Mouse (Mus musculus) heart, embryonic 15.5 days (tissue): ENCODE measurements around the gene Pdzrn4. TPM values are rescaled to one million over a fixed set of nuclear protein-coding genes. Genes with fewer than 3 reads are reported as not detected.

ENCODE experiments used
- ATAC-seq: fragments of 200-750 bp; cut with Nextera tagmentation; replicated peaks from 2 replicates; pipeline ENCODE4 v1.8.0; 2017; ENCODE audit warnings: low read depth, moderate TSS enrichment; ENCODE audit not compliant: insufficient number of reproducible peaks, insufficient read depth, low FRiP score
- H3K27ac ChIP-seq: fragments of 300-500 bp; sonication (generic); 2 replicates; pipeline ENCODE4 v1.5.1; 2015; ENCODE audit warnings: mild to moderate bottlenecking, inconsistent platforms
- H3K27me3 ChIP-seq: fragments of 300-500 bp; sonication (generic); 2 replicates; pipeline ENCODE4 v1.6.1; 2015; ENCODE audit warnings: inconsistent platforms
- H3K36me3 ChIP-seq: fragments of 300-500 bp; sonication (generic); 2 replicates; pipeline ENCODE4 v1.6.1; 2015; ENCODE audit warnings: mild to moderate bottlenecking, inconsistent platforms
- H3K4me1 ChIP-seq: fragments of 300-500 bp; sonication (generic); replicated peaks from 2 replicates; pipeline ENCODE4 v1.6.1; 2015; ENCODE audit warnings: inconsistent platforms
- H3K4me2 ChIP-seq: fragments of 300-500 bp; sonication (generic); 2 replicates; pipeline ENCODE4 v1.6.1; 2015; ENCODE audit warnings: inconsistent platforms, mild to moderate bottlenecking, moderate library complexity
- H3K4me3 ChIP-seq: fragments of 300-500 bp; sonication (generic); 2 replicates; pipeline ENCODE4 v1.5.1; 2015; ENCODE audit warnings: mild to moderate bottlenecking, inconsistent platforms
- H3K9ac ChIP-seq: fragments of 300-500 bp; sonication (generic); 2 replicates; pipeline ENCODE4 v1.6.1; 2015; ENCODE audit warnings: mild to moderate bottlenecking, inconsistent platforms
- H3K9me3 ChIP-seq: fragments of 300-500 bp; sonication (generic); replicated peaks from 2 replicates; pipeline ENCODE4 v1.6.1; 2016; ENCODE audit warnings: inconsistent platforms
- WGBS: fragments of 180-500 bp; shearing (Covaris S2); methylation state at CpG from one replicate; pipeline ENCODE4 v1.1.7; 2015; ENCODE audit warnings: mixed read lengths; 5-methylcytosine and 5-hydroxymethylcytosine counted together
- polyA plus RNA-seq: library from polyadenylated mRNA; unstranded; fragments of >200 nt; fragmentation: Nextera tagmentation; extraction: Ambion mirVana; gene quantifications from 2 replicates; pipeline ENCODE4 v1.2.1, GENCODE M21; 2015

Gene Pdzrn4
- polyA plus RNA-seq, 1 experiment from 2014 or later = 1.0 TPM

GRCm38 (mm10) chr15:92587431-92587830, 190.8 kb downstream of the Pdzrn4 start:
- no peak for ATAC-seq
- H3K4me2 ChIP-seq = no peak overlapping the region
- H3K27me3 ChIP-seq = no peaks in the 10 kb centered on the region
- no peak overlapping the region for H3K4me3 ChIP-seq
- H3K4me1 ChIP-seq = no peaks in the 10 kb centered on the region
- no peak overlapping the region for H3K9ac ChIP-seq
- H3K9me3 ChIP-seq = no peaks in the 10 kb centered on the region
- WGBS = 72% methylated on average over 1 of the region's 1 CpGs
- H3K36me3 ChIP-seq = no peaks in the 10 kb centered on the region
- H3K27ac ChIP-seq = no peak overlapping the region

GRCm38 (mm10) chr15:92594721-92595120, 198.0 kb downstream of the Pdzrn4 start:
- Histone ChIP-seq H3K9me3 (no peaks in the 10 kb centered on the region), H3K27ac (no peak overlapping the region), H3K9ac (no peak overlapping the region), H3K4me2 (no peak overlapping the region), H3K27me3 (no peaks in the 10 kb centered on the region), H3K36me3 (no peaks in the 10 kb centered on the region), H3K4me3 (no peak overlapping the region), H3K4me1 (peaks cover 12% of the 10 kb centered on the region)
- no peak for ATAC-seq
- WGBS = 16% methylated on average over 2 of the region's 2 CpGs

- Histone ChIP-seq H3K36me3 (no peaks in the 10 kb centered on the region), H3K27ac (no peak overlapping the region), H3K4me1 (peaks cover 12% of the 10 kb centered on the region), H3K4me3 (peak overlapping the region; percentile 45), H3K27me3 (no peaks in the 10 kb centered on the region), H3K4me2 (peak overlapping the region; percentile 75), H3K9me3 (no peaks in the 10 kb centered on the region), H3K9ac (peak overlapping the region; percentile 41)
- 2% methylated on average over 20 of the region's 20 CpGs for WGBS
- no peak for ATAC-seq
Observed at GRCm38 (mm10) chr15:92597011-92597780, 200.5 kb downstream of the Pdzrn4 start.

- Histone ChIP-seq H3K9ac (0 out of 2 replicates have a peak overlapping the region, but pooled peaks have one; percentile 6), H3K27ac (no peak overlapping the region), H3K27me3 (no peaks in the 10 kb centered on the region), H3K36me3 (no peaks in the 10 kb centered on the region), H3K4me2 (peak overlapping the region; percentile 66), H3K9me3 (no peaks in the 10 kb centered on the region), H3K4me1 (peaks cover 12% of the 10 kb centered on the region), H3K4me3 (peak overlapping the region; percentile 38)
- ATAC-seq = no peak
- 3% methylated on average over 18 of the region's 18 CpGs for WGBS
Observed at GRCm38 (mm10) chr15:92598380-92599295, 202.0 kb downstream of the Pdzrn4 start.

DNA sequence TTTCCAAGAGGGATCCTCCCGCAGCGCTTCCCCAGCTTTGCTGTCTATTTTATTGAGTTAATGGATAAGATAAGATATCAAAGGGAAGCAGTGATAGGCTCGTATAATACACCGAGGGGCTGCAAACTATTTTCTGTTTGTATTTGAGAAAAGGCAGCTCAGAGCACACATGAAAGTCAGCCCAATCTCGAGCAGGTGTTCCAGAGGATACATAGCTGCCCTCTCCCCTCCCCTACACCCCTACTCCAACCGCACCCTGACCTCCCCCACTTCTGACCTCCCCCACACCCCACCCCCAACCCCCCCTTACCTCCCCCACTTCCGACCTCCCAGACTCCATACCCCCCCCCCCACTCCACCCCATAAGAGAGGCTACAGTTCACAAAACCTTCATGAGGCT, 202.7 kb downstream of the Pdzrn4 start:
- Histone ChIP-seq H3K27ac (no peak overlapping the region), H3K4me2 (peak overlapping the region; percentile 66), H3K9me3 (no peaks in the 10 kb centered on the region), H3K36me3 (no peaks in the 10 kb centered on the region), H3K9ac (0 out of 2 replicates have a peak overlapping the region, but pooled peaks have one; percentile 6), H3K27me3 (no peaks in the 10 kb centered on the region), H3K4me1 (peaks cover 12% of the 10 kb centered on the region), H3K4me3 (peak overlapping the region; percentile 38; the same call in 1 of the 2 replicates)
- ATAC-seq = no peak
- WGBS = 5% methylated on average over 7 of the region's 7 CpGs

- H3K27me3 ChIP-seq = no peaks in the 10 kb centered on the region
- no peak overlapping the region for H3K9ac ChIP-seq
- no peak overlapping the region for H3K27ac ChIP-seq
- H3K9me3 ChIP-seq = no peaks in the 10 kb centered on the region
- no peak for ATAC-seq
- H3K4me1 ChIP-seq = no peaks in the 10 kb centered on the region
- H3K4me2 ChIP-seq = no peak overlapping the region
- H3K36me3 ChIP-seq = no peaks in the 10 kb centered on the region
- 75% methylated on average over 3 of the region's 3 CpGs for WGBS
- no peak overlapping the region for H3K4me3 ChIP-seq
Observed at GRCm38 (mm10) chr15:92610866-92611265, 214.2 kb downstream of the Pdzrn4 start.

DNA sequence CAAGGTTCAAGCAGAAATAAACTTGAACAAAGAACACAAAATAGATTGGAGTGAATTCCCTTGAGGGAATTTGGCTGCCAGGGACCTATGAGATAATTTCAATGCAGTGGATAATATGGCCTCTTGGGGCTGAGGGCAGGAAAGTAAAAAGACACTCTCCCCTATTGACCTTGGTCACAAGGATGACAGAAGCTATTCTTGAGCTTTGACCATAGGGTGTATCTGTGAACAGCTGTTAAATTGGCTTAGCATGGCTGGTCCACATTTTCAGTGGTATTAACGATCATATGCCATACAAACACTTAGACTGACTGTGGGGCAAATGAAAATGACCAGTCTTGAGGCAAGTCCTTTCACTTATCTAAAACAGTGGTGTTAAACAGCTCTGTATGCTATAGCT, 215.7 kb downstream of the Pdzrn4 start:
- Histone ChIP-seq H3K9ac (no peak overlapping the region), H3K9me3 (no peaks in the 10 kb centered on the region), H3K4me2 (no peak overlapping the region), H3K27ac (no peak overlapping the region), H3K4me1 (no peaks in the 10 kb centered on the region), H3K27me3 (no peaks in the 10 kb centered on the region), H3K4me3 (no peak overlapping the region), H3K36me3 (no peaks in the 10 kb centered on the region)
- ATAC-seq = no peak
- WGBS = 83% methylated on average over 1 of the region's 1 CpGs

DNA sequence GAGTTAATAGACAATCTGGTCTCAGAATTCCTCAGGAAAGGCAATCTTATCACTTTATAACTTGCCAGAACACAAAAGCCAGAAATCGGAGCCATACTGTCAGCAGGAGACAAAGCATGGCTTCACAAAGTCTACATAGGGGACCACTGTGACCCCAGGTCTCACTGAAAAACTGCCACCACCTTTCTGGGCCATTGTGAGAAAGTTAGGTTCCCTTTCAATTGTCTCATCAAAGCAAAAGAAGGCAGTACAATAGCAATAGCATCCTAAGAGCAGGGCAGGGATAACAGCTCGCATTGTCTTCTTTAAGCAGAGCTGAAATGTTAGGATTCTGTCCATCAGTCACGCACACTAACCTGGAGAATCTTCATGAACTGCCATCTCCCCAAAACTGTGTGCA, 216.5 kb downstream of the Pdzrn4 start:
- no peaks in the 10 kb centered on the region for H3K9me3 ChIP-seq
- H3K4me2 ChIP-seq = no peak overlapping the region
- H3K36me3 ChIP-seq = no peaks in the 10 kb centered on the region
- H3K4me1 ChIP-seq = no peaks in the 10 kb centered on the region
- WGBS = 75% methylated on average over 3 of the region's 3 CpGs
- H3K9ac ChIP-seq = no peak overlapping the region
- no peaks in the 10 kb centered on the region for H3K27me3 ChIP-seq
- H3K4me3 ChIP-seq = no peak overlapping the region
- no peak for ATAC-seq
- no peak overlapping the region for H3K27ac ChIP-seq

GRCm38 (mm10) chr15:92621731-92622234, 225.1 kb downstream of the Pdzrn4 start:
- no peaks in the 10 kb centered on the region for H3K36me3 ChIP-seq
- 85% methylated on average over 9 of the region's 9 CpGs for WGBS
- H3K9me3 ChIP-seq = no peaks in the 10 kb centered on the region
- H3K4me2 ChIP-seq = no peak overlapping the region
- H3K27ac ChIP-seq = no peak overlapping the region
- H3K27me3 ChIP-seq = no peaks in the 10 kb centered on the region
- no peaks in the 10 kb centered on the region for H3K4me1 ChIP-seq
- ATAC-seq = no peak
- no peak overlapping the region for H3K4me3 ChIP-seq
- no peak overlapping the region for H3K9ac ChIP-seq

DNA sequence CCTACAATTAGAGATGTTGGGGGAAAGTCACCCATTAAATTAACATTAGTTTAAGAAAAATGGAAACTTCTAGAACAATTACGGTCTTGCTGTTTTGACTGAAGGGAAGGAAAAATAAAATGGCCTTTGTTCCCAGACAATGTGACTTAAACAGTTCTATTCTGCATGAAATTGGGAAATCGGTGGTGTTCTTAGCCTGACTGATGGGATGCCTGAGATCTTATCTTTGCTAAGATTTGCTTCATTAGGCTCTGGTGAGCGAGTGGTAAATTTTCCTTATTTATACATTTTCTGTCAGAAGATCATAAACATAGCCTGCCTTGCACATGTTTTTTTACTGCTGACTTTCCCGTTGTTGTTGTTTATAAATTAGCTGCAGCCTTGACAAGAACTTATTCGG, 225.6 kb downstream of the Pdzrn4 start:
- no peaks in the 10 kb centered on the region for H3K4me1 ChIP-seq
- H3K27ac ChIP-seq = no peak overlapping the region
- H3K36me3 ChIP-seq = no peaks in the 10 kb centered on the region
- WGBS = 70% methylated on average over 5 of the region's 5 CpGs
- no peaks in the 10 kb centered on the region for H3K27me3 ChIP-seq
- H3K9ac ChIP-seq = no peak overlapping the region
- H3K9me3 ChIP-seq = no peaks in the 10 kb centered on the region
- no peak for ATAC-seq
- H3K4me2 ChIP-seq = no peak overlapping the region
- no peak overlapping the region for H3K4me3 ChIP-seq

GRCm38 (mm10) chr15:92629172-92629571, 232.5 kb downstream of the Pdzrn4 start:
- H3K27ac ChIP-seq = no peak overlapping the region

More at GRCm38 (mm10) chr15:92629172-92629571, 232.5 kb downstream of the Pdzrn4 start:
- peaks cover 13% of the 10 kb centered on the region for H3K4me1 ChIP-seq
- peak; percentile 74 for ATAC-seq
- no peak overlapping the region for H3K4me2 ChIP-seq
- H3K27me3 ChIP-seq = no peaks in the 10 kb centered on the region
- whole genome bisulfite sequencing = 2% methylated on average over 2 of the region's 2 CpGs
- H3K9ac ChIP-seq = no peak overlapping the region
- no peak overlapping the region for H3K4me3 ChIP-seq
- no peaks in the 10 kb centered on the region for H3K9me3 ChIP-seq
- no peaks in the 10 kb centered on the region for H3K36me3 ChIP-seq
